In genomic region chr9:51271073-51271472, GRCm38 (mm10) we compare ENCODE assay signal across 28 mouse cellular contexts. TPM values are rescaled to one million over a fixed set of nuclear protein-coding genes. Genes with fewer than 3 reads are reported as not detected.
"Had no signal": no experiment of that assay in that cellular context is flagged by ENCODE, and none has a peak within 500 bp of the region (broad histone marks: within the 10 kb centered on the region; RNA-seq: fewer than 3 reads in every experiment).

No protein-coding gene starts in this region.

- DNase-seq: forebrain, postnatal 0 days; gastrocnemius, postnatal 14 days; gastrocnemius, postnatal 36 days; heart, adult 18-20 months; heart, postnatal 10 days; heart, postnatal 36 days; kidney, adult 11 months; kidney, adult 2 months; kidney, postnatal 10 days; kidney, postnatal 25 days; kidney, postnatal 4 days; liver had no signal

- H3K36me3 ChIP-seq: heart, embryonic 10.5 days; hindbrain, embryonic 13.5 days; hindbrain, embryonic 15.5 days; limb, embryonic 10.5 days; limb, embryonic 12.5 days had no signal

- H3K9ac ChIP-seq: forebrain, postnatal 0 days; heart, embryonic 12.5 days; hindbrain, embryonic 13.5 days; hindbrain, embryonic 15.5 days; limb, embryonic 12.5 days had no signal

- ATAC-seq: forebrain, postnatal 0 days; hindbrain, postnatal 0 days; intestine, embryonic 16.5 days had no signal

- H3K9me3 ChIP-seq: heart, embryonic 10.5 days; heart, embryonic 12.5 days; hindbrain, embryonic 13.5 days; hindbrain, embryonic 15.5 days; limb, embryonic 10.5 days; limb, embryonic 12.5 days had no signal

- H3K4me3 ChIP-seq: heart, embryonic 10.5 days; heart, embryonic 12.5 days; hindbrain, embryonic 13.5 days; hindbrain, embryonic 15.5 days; layer of hippocampus, adult 2 months; left cerebral cortex, adult 2 months; limb, embryonic 10.5 days; limb, embryonic 12.5 days had no signal

- H3K4me2 ChIP-seq: heart, embryonic 12.5 days; hindbrain, embryonic 13.5 days; hindbrain, embryonic 15.5 days; limb, embryonic 12.5 days had no signal

- H3K4me1 ChIP-seq: hindbrain, embryonic 13.5 days; hindbrain, embryonic 15.5 days; limb, embryonic 10.5 days; limb, embryonic 12.5 days had no signal

- H3K27ac ChIP-seq: heart, embryonic 10.5 days; hindbrain, embryonic 13.5 days; hindbrain, embryonic 15.5 days; hindbrain, postnatal 0 days; layer of hippocampus, adult 2 months; left cerebral cortex, adult 2 months; limb, embryonic 10.5 days; limb, embryonic 12.5 days had no signal

- H3K27me3 ChIP-seq: heart, embryonic 12.5 days; hindbrain, embryonic 15.5 days had no signal

RNA-seq across cellular contexts. Expression of gene Pou2af1, which starts 57.6 kb away (rescaled TPM):
- polyA plus RNA-seq: forebrain, postnatal 0 days; heart, embryonic 12.5 days; heart, embryonic 14.5 days; hindbrain, embryonic 11.5 days; kidney, embryonic 14.5 days; kidney, embryonic 16.5 days; limb, embryonic 10.5 days; limb, embryonic 12.5 days had no signal

RNA-seq across cellular contexts. Expression of gene 1810046K07Rik, which starts 57.6 kb away (rescaled TPM):
- polyA plus RNA-seq: forebrain, postnatal 0 days; gonadal fat pad, adult 2 months; heart, embryonic 10.5 days; heart, embryonic 12.5 days; heart, embryonic 14.5 days; hindbrain, embryonic 11.5 days; hindbrain, embryonic 13.5 days; hindbrain, embryonic 15.5 days; hindbrain, postnatal 0 days; intestine, embryonic 14.5 days; intestine, embryonic 16.5 days; kidney, embryonic 14.5 days; kidney, embryonic 16.5 days; limb, embryonic 10.5 days had no signal
